Mouse (Mus musculus) megakaryocyte, embryonic 14.5 days (primary cell): ENCODE measurements around the gene Ttc36. TPM values are rescaled to one million over a fixed set of nuclear protein-coding genes. Genes with fewer than 3 reads are reported as not detected.

Source experiments
- H3K27me3 ChIP-seq: replicated peaks from 2 replicates; pipeline ENCODE3; 2012; ENCODE audit warnings: inconsistent platforms
- H3K36me3 ChIP-seq: replicated peaks from 2 replicates; pipeline ENCODE3; 2012; ENCODE audit warnings: low read length, inconsistent platforms, mixed read lengths
- H3K4me1 ChIP-seq: 2 replicates; pipeline ENCODE4 v1.6.1; 2012; ENCODE audit warnings: inconsistent platforms
- H3K4me3 ChIP-seq: replicated peaks from 2 replicates; pipeline ENCODE3; 2012; ENCODE audit warnings: moderate library complexity, mild to moderate bottlenecking, inconsistent platforms
- H3K9me3 ChIP-seq: 2 replicates; pipeline ENCODE4 v1.6.1; 2012; ENCODE audit warnings: inconsistent platforms
- FLI1 ChIP-seq: IDR thresholded peaks from 2 replicates; pipeline ENCODE4 v1.6.1; 2012; ENCODE audit warnings: low read length, inconsistent platforms, mixed read lengths
- GATA1 ChIP-seq: IDR thresholded peaks from 3 replicates; pipeline ENCODE4 v1.6.1; 2012; ENCODE audit warnings: mixed read lengths, low read length, inconsistent platforms, borderline replicate concordance
- polyA plus RNA-seq: library from polyadenylated mRNA; stranded (reverse); fragments of >175 nt; gene quantifications from 2 replicates; pipeline ENCODE4 v1.2.3, GENCODE M21; 2012; ENCODE audit warnings: low replicate concordance; ENCODE audit not compliant: insufficient read depth

Ttc36 gene
- polyA plus RNA-seq, 1 experiment: 0.56 TPM

DNA sequence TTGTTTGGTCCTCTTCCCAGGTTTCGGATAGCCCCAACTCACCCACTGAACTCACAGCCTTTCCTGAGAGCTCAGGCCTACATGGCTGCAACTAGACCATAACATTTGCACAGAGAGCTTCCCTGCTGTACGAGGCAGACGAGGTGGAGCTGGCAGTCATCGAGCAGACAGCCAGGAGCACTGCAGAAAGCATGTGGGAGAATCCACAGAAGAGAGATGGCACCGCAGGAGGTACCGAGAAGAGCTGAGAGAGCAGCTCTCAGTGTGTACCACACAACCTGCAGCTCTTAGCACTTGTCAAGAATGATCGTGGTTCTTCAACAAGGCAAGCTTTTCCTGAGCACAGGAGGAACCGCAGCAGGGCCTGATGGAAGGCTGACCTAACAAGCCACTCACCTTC, 11.3 kb upstream of the Ttc36 start:
- H3K36me3 ChIP-seq: peaks cover 99% of the 10 kb centered on the region
- H3K4me3 ChIP-seq: no peak overlapping the region
- no peak for TF ChIP-seq FLI1
- no peak for TF ChIP-seq GATA1
- H3K9me3 ChIP-seq: no peaks in the 10 kb centered on the region
- peaks cover 8% of the 10 kb centered on the region for H3K4me1 ChIP-seq
- H3K27me3 ChIP-seq: no peaks in the 10 kb centered on the region

DNA sequence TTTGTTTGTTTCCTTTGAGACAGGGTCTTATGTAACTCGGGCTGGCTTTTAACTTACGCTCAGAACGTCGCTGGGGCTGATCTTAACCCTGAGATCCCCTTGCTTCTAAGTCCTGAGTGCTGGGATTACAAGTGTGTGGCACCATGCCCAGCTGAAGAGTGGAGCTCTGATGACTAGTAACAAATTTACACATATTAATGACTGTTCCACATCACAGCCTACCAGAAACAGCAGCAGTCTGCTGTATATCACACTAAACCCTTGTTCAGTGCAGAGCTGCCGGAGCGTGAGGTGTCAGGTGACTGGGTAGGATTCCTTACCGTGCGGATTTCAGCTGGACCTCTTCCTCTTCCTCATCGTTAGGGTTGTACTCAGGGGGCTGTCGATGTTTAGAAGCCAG, 7.4 kb upstream of the Ttc36 start:
- Histone ChIP-seq H3K9me3 (no peaks in the 10 kb centered on the region), H3K36me3 (peaks cover 99% of the 10 kb centered on the region), H3K4me3 (no peak overlapping the region), H3K27me3 (no peaks in the 10 kb centered on the region), H3K4me1 (no peaks in the 10 kb centered on the region)
- TF ChIP-seq FLI1 (no peak), GATA1 (no peak)

DNA sequence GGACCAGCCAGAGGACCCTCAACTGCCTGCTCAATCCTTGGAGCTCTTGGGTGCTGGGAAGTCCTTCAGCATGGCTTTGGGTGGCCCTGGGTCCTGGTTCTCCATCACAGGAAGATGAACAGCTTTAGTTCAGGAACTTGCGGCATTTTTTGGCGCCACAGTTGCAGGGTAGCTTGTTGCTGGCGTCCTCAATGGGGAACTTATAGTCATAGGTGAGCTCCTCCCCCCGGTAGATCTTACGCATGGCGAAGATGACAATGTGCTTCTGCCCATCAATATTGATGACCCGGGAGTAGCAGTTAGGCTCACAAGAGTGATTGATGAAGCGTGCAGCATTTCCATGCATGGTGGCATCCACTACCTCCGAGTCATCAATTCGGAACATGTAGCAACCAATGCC, 4.9 kb upstream of the Ttc36 start:
- no peak overlapping the region for H3K4me3 ChIP-seq
- no peaks in the 10 kb centered on the region for H3K27me3 ChIP-seq
- no peaks in the 10 kb centered on the region for H3K9me3 ChIP-seq
- H3K4me1 ChIP-seq: 0 out of 2 replicates have a peak, but pooled peaks cover 3% of the 10 kb centered on the region
- TF ChIP-seq FLI1 (no peak), GATA1 (no peak)
- peaks cover 86% of the 10 kb centered on the region for H3K36me3 ChIP-seq

DNA sequence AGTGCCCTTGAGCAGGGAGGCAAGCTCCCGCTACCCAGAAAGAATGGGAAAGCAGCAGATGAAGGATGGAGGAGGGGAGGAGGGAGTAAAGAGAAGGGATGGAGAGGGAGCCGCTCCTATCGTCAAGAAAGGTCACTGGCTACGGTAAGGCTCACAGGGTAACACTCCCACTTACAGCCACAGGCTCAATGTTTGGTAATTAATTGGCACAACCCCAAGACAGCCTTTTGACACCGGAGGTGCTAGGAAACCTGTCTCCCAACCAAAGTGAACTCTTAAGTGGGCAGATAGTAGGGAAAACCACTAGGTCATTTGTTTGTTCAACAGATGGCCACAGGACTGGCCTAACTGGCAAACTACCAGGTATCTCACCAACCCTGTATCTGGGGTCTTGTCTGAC, 4.3 kb upstream of the Ttc36 start:
- Histone ChIP-seq H3K4me1 (0 out of 2 replicates have a peak, but pooled peaks cover 3% of the 10 kb centered on the region), H3K27me3 (no peaks in the 10 kb centered on the region), H3K9me3 (no peaks in the 10 kb centered on the region), H3K36me3 (peaks cover 79% of the 10 kb centered on the region), H3K4me3 (no peak overlapping the region)
- no peak for TF ChIP-seq FLI1

DNA sequence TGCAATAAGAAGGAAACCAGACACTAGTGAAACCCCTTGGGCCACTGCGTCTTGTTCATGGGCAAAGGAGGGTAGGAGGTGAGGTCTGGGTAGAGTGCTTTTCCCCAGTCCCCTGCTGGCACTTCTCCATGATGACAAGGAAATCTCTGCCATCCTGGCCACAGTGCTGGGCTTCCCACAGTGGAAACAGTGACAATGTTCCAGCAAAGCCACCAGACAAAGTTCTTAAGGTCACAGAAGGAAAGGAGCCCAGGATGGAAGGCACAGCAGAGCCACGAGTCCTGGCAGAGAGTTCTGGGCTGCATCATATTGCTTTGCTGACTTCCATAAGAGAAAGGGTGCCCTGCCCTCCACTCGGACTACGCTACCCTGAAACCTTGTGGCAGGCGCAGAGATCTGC, 2.7 kb upstream of the Ttc36 start:
- no peak overlapping the region for H3K4me3 ChIP-seq
- TF ChIP-seq GATA1 (no peak), FLI1 (no peak)
- H3K9me3 ChIP-seq: no peaks in the 10 kb centered on the region
- peaks cover 11% of the 10 kb centered on the region for H3K27me3 ChIP-seq
- 0 out of 2 replicates have a peak, but pooled peaks cover 3% of the 10 kb centered on the region for H3K4me1 ChIP-seq
- H3K36me3 ChIP-seq: peaks cover 64% of the 10 kb centered on the region

DNA sequence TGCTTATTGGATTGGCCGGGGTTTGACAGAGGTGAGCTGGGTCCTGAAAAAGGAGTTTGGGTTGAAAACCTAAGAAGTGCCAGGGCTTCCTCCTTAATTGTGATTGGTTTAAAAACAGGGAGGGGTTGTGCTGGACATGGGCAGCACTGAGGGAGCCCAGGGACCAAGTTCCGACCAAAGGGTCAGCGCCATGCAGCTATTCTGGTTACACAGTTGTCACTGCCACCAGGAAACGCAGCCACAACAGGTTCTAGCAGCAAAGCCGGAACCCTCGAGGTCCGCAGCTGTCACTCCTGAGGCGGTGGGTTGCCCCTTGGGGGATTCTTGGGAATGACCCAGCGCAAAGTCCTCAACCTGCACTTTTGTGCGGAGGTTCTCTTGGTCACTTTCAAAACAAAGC, 1.8 kb upstream of the Ttc36 start:
- no peak for TF ChIP-seq FLI1
- TF ChIP-seq GATA1: no peak
- Histone ChIP-seq H3K36me3 (peaks cover 55% of the 10 kb centered on the region), H3K9me3 (no peaks in the 10 kb centered on the region), H3K4me3 (no peak overlapping the region), H3K27me3 (peaks cover 20% of the 10 kb centered on the region), H3K4me1 (peaks cover 6% of the 10 kb centered on the region)

DNA sequence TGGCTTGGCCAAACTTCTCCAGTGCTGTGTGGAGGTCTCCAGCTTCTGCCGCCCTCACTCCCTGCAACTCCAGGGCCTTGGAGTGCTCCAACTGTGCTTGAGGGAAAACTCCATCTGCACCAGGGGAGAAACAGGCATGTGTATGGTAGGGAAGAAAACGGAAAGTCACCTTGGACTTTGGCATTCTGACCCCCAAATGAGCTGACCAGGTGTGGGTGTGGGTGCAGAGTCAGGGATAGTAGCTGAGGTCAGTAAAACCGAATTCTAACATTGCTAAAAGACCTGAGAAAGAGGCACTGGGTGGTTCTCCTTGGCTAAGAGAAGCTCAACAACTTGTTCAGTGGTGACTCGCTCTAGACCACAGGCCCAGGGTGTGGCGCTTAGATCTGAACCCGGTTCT, 1.2 kb downstream of the Ttc36 start:
- H3K9me3 ChIP-seq: no peaks in the 10 kb centered on the region
- H3K27me3 ChIP-seq: peaks cover 43% of the 10 kb centered on the region
- H3K36me3 ChIP-seq: peaks cover 25% of the 10 kb centered on the region
- H3K4me3 ChIP-seq: no peak overlapping the region
- TF ChIP-seq FLI1 (no peak), GATA1 (no peak)
- H3K4me1 ChIP-seq: peaks cover 24% of the 10 kb centered on the region

DNA sequence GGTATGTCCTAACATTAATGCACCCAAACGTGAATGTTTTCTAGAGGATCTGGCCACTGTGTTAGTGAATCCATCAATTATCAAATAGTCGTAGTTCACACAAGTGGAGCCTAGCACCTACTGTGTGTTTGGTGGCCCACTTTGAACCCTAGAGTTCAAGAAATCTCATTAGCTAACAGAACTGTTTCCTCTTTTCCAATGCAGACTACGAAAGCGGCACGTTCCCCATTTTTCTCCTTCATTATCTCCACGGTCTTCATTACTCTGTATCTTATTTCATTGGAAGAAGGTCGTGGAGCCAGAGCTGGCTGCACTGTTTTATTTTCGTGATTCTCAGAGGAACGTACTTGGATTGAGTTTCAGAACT, 2.9 kb downstream of the Ttc36 start:
- peaks cover 56% of the 10 kb centered on the region for H3K27me3 ChIP-seq
- H3K4me3 ChIP-seq: peak overlapping the region; percentile 93
- peaks cover 8% of the 10 kb centered on the region for H3K36me3 ChIP-seq

DNA sequence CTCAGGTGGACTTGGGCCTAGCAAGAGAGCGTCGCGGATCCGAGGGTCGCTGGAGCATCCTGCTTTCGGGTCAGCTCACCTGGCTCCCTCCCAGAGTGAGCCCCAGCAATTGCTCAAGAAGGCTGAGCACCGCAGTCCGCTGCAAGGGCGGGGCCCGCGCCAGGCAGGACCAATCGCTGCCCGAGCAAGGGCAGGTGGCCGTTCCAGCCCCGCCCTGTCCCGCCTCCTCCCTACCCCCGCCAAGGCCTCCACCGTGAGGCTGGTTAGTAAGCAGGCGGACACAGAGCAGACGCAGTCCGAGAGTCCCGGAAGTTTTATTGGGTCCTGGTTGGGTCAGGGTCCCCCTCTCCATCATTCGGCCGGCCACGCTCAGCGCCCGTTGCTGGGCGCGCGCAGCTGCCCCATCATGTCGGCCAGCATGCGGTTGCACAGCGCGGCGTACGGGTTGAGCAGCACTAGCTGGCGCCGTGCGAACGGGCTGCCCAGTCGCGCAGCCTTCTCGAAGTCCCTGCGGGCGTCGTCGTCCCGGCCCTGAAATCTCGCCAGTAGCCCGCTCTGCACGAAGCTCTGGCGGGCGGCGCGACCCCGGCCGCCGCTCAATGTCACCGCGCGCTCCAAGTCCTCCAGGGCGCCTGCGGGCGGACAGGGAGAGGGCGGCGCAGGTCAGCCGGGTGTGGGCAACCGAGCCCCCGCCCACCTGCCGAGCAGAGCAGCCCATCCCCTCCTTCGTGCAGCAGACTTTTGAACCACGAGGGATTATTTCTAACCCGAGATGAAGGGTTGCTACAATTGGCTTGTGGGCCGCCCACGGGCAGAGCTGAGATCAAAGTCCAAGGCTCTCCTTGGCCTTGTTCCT, 3.5 kb downstream of the Ttc36 start, which contains the start of gene Tmem25:
Gene Tmem25 (minus strand): TSS at position 206 of the 856 bp plus-strand sequence.
- TF ChIP-seq FLI1 (no peak), GATA1 (no peak)
- Histone ChIP-seq H3K9me3 (no peaks in the 10 kb centered on the region), H3K4me1 (peaks cover 24% of the 10 kb centered on the region), H3K4me3 (peak within 1 kb of the TSS; percentile 93), H3K27me3 (peaks cover 62% of the 10 kb centered on the region), H3K36me3 (peaks cover 3% of the 10 kb centered on the region)

More for the DNA sequence above, 2.9 kb downstream of the Ttc36 start:
- Histone ChIP-seq H3K4me1 (peaks cover 24% of the 10 kb centered on the region), H3K9me3 (no peaks in the 10 kb centered on the region)
- TF ChIP-seq GATA1 (no peak), FLI1 (no peak)

DNA sequence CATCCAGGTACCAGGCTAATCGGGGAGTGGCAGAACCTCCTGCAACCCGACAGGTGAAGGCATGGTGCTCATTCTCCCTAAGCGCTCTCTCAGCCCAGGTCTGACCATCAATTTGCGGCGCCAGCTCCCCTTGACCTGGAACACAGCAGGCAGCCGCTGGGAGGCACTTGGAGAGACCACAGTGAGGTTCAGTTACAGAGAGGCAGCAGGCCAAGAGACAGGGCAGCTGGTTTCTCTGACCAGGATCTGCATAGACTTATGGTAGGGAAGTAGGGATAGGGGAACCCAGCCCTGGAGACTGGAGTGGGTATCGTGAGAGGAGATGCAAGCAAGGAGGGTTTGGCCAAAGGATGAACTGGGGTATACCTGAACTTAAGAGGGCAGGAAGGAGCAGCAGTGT, 4.6 kb downstream of the Ttc36 start:
- no peaks in the 10 kb centered on the region for H3K9me3 ChIP-seq
- no peak for TF ChIP-seq FLI1
- no peak for TF ChIP-seq GATA1
- peak overlapping the region; percentile 93 for H3K4me3 ChIP-seq
- H3K27me3 ChIP-seq: peaks cover 64% of the 10 kb centered on the region
- H3K4me1 ChIP-seq: peaks cover 22% of the 10 kb centered on the region
- no peaks in the 10 kb centered on the region for H3K36me3 ChIP-seq
